Mouse (Mus musculus) frontal cortex, postnatal 10 days (tissue): ENCODE measurements around the gene Clstn1.

Experiments
- DNase-seq, 2 experiments: peaks; one replicate each; pipeline ENCODE4 v3.0.0; 2022; ENCODE audit warnings: low spot score in 2 of 2, mixed read lengths in 1 of 2

The Clstn1 gene

DNA sequence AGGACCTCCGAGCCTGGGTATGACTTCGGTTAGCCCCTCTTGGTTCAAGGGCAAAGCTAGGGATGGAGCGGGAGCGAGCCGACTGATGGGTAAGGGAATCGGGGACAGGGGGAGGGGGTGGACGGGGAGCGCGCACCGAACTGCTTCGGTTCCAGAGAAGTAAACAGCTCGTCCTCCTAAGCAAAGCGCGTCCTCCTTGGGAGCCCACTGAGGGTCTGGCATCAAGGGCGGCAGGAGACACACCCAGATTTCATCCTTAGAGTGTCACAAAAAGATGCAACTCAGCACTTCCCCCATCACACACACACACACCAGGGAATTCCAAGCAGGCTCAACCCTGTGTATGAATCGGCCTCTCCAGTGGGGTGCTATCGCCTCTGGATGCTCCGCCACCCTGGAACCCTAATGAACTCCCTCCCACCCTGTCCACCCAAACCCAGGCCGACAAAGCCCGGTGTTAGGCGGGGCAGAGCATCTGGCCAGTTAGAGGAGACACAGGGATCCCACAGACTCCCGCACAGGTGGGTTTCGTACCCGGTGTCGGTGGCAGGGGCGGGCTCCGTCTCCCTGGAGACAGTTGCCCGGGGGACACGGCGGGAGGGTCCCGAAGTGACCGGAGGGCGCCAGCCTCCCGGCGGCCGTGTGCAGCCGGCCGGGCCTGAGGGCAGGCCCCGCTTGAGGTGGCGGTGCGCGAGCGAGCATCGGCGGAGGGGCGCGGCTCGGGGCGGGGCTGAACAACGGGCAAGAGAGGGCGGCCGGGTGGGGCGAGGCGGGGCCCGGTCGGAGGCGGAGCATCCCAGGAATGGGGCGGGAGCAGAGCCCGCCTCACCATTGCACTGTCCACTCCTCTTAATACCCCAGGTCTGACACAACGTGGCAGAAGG is 89.4 kb downstream of the Clstn1 start:
- DNase-seq = peak; percentile 38 to 66

DNA sequence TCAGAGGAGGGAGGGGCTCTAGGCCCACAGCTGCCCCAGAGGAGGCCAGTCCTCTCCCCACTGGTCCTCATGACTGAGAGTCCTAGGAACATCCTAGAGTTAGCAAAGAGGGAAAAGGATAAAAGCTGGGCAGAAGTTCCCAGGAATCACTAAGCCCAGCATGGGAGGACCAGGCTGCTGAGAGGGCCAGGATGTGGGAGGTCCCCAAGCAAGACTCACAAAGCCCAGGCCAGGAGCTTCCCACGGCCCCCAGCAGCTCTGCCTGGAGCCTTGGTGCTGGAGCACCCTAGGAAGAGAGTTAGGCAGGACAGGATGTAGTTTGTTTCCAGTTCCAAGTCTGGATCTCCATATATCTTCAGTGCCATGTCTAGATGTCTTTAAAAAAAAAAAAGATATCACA is 91.7 kb downstream of the Clstn1 start:
- no peak for DNase-seq

DNA sequence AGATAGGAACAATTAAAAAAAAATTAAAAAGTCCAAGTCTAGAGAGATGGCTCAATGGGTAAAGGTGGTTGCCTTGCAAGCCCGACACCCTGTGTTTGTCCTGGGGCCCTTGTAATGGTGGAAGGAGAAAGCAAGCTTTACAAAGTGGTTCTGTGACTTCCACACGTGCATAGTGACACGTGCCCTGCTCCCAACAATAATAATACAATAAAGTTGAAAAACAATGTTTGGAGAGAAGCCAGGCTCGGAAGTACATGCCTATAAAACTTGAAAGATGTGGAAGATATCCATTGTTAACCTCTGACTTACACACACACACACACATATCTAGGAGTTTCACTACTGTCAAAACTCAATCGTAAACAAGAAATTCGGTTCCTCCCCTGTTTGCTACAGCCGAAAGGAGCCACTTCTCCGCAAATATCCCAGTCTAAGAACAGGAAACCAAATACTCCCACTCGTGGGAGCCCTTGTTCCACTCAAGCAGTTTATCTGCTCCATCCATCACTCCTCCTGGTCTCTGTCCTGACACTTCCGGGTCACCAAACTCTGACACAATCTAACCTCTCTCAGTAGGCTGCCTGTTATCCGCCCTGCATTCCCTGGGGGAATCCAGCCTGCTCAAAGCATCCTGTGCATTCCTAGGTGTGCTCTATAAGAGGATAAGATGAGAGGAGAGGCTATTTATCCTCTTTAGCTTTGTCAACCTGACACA is 92.9 kb downstream of the Clstn1 start:
- DNase-seq = no peak

DNA sequence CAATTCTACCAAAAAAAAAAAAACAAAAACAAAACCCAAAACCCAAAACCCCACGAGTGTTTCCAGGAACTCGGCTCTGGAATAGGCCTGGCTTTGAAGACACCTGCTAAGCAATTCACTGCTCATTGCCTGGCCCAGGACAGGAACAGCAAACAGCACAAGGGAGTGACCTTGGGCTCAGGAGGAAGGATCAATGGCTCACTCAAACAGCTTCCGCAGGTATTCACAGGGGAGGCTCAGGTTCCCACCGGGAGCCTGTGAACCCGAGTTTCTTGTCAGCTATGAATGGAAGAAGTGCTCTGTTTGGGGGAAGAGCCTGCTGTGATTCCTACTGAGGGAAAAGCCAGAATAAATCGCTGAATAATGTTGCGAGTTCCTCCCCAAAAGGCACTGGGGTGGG is 97.6 kb downstream of the Clstn1 start:
- DNase-seq = no peak

DNA sequence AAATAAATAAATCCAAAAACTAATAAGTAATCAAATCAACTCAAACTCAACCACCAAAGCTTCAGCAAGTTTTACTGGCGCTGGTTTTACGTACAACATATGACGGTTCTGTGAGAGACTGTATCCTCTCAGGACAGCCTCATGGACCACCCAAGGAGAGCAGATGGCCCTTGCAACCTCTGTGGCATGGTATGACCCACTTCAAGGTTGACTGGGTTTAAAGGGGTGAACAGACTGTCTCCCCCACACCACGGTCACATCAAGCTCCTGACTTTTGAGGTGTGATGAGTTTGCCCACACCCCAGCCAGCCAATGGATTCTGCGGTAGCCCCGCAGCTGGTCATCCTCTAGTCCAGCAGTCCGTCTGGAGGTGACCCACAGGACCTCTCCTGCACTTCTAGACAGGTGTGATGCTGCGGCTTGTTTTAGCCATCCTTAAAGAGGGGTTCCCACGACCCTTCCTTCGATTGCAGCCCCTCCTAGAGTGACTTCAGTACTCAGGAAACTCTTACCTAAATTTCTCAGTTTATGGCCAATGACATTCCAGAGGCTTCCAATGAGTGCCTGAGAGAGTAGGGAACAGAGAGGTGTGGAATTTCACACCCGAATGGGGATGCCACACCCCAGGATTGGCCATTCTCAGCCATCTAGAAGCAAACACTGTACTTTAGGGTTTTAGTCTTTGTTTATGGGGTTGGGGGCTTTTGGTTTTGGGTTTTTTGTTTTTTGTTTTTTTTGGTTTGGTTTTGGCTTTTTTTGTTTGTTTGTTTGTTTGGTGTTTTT is 98.8 kb downstream of the Clstn1 start:
- no peak for DNase-seq

DNA sequence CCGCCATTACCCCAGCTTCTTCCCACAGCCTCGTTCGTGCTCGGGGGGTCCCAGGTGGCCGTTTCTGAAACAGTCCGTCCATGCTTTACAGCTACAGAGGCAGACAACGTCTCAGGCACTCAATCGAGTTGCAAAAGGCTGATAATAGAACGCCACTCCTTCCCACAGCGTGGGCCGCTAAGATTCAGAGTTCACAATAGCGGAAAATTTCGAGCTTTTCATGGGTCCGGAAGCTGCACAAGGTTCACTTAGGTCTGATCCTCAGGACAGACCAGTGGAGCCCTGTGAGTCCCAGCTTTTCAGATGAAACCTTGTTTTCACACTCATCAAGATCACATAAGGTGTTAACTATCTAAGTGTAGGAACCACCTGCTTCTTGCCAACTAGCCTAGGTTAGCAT is 102.6 kb downstream of the Clstn1 start:
- DNase-seq = no peak

DNA sequence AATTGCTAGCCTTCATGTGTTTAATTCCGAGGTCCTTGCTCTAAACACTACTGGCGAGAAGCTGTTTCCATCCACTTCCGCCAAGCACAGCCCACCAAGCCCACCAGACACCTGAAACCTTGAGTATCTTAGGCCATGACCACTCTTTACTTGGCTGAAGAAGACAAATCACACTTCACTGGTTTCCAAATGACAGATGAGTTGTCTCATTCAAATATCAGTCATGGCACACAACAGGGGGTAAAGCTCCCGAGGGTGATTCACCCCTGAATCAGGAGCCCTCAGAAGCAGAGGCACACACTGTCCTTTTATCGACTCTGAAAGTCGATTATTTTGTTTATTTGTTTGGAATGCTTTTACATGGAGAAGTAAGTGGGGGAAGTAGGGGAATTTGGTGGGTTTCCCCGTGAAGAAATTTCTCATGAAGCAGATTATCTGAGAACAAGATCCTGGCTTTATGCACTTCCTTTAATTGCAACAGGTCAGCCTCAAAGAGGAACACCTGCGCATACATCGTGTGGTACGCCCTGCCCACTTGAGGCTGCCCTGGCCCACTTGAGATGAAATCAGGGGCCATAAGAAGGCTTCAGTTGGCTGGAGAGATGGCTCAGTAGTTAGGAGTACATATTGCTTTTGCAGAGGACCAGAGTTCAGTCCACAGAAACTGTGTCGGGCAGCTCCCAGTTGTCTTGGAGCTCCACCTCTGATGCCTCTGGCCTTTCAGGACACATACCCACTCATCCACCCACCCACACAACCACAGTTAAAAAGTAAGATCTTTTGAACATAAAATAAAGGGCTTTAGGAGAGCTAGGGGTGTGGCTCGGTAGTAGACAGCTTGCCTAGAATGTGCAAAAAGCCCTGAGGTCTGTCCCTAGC is 103.8 kb downstream of the Clstn1 start:
- DNase-seq = no peak

DNA sequence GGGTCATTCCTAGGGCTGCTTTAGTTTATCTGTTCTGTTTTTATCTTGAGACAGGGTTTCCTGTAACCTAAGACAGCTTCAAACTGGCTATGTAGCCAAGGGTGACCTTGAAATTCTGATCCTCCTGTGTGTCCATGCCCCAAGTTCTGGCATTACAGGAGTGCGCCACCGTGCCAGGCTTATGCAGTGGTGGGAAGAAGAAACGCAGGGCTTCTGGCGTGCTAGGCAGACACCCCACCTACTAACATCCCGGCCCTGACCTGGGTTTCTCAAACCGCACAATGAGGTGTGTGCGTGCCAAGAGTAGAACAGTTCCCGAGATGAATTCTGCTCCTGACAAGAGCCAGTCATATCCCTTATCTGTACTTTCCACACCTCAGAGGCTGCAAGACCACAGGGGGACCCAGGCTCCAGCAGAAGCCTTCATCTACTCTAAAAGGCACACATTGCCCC is 104.6 kb downstream of the Clstn1 start:
- no peak for DNase-seq

DNA sequence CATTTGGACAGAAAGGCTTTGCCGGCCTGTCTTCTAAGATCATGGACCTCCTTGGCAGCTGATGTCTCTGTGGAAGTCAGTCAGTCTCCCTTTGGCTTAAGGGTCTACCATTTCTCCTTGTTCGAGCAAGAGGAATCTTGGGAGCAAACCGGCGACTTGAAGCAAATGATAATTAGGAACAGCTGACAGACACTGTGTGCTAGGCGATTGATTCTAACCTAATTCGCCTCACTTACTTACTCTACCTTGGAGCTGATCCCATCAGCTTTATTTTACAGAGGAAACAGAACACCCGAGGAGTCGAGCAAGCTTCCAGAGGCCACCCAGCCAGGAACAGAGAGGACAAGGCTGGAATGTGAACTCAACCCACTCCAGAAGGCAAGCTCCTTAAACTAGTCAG is 105.1 kb downstream of the Clstn1 start:
- no peak for DNase-seq

DNA sequence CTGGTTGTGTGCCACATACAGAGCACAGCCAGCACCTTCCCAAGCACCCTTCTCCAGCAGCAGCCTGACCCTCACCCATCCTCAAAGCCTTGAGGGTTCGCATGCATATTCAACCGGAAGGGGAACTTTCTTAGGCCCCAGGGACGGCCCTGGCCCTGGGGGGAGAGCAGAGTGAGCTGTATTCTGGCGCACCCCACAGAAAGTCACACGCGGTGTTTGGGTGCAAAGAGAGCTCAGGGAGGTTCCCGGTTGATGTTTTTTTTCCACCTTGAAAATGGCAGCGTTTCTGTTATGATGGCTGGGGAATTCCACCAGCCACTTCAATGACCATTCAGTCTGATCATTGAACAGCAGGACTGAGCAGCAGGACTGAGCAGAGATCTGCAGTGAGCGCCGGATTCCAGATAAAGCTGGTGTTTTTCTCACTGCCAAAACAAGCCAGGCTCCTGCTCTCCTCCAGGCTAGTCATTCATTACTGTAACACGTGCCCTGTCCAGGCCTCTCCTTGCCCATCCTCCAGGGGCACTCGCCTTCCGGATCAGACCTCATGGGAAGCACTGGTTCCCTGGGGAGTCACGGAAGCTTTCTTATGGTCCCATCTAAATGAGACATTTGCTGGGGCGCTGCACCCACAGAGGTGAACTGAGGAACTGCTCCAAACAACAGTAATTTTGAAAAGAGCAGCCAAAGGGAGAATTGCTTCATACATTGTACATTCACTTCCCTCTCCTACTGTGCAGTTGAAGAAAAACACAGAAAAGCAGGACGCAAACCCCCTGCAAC is 110.1 kb downstream of the Clstn1 start:
- DNase-seq = no peak

DNA sequence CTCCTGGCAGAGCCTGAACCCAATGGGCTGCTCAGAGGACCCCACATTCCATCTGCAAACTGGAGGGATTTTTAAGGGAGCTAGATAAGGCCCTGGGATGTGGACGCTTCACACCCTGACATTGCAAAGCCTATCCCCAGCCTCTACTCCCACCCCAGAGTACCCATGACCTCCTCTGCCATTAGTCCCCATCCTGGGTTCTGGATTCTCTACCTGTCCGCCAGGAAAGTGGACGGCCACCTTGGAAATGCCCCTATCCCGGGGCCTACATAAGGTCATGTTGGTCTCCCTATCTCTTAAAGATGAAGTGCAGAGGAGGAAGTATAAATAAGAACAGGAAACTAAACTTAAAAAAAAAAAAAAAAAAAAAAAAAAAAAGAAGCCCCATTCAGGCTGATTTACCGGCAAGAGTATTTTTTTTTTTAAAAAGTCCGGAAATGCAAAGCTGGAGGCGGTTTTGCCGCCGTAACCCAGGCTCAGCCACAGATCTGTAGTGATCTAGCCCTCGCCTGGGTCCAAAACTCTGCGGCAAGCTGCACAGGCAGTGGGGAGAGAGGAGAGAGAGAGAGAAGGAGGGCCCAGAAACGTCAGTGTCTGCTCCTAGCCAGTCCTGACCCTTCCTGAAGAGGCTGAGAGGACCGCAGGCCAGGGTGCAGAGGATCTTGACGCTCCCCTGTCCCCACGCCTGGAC is 111.4 kb downstream of the Clstn1 start:
- DNase-seq = no peak

DNA sequence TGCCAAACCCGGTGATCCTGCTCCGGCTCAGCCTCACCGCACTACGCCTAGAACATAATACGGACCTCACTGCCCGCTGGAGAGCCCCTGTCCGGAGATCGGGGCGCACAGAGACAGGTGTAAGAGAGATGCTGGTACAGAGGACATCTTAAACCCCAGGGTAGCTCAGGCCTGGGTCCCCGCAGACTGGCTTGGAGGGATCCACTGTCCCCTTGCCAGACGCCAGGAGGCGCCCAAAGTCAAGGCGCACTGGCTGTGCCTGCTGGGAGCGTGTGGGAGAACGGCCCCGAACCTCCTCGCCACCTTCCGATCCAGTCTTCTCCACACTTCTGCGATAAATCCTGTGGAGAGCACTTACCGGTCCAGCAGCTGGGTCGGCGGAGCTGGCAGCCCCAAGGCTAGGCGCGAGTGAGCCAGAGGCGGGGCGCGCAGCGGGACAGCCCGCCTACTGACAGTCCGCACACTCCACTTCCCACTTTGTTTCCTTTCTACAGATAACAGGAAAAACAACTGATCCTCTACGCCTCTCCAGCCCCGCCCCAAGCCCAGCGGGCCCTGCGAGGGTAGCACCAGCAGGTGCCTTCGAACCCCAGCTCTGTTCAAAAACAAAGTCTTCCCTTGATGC is 112.0 kb downstream of the Clstn1 start:
- DNase-seq = peak in 1 of 2 experiments; percentile 36
